Mouse (Mus musculus) bone marrow macrophage, adult 2 months (primary cell): ENCODE results near the gene Jmjd1c.

Source experiments
- CTCF ChIP-seq: IDR thresholded peaks from 2 replicates; pipeline ENCODE4 v1.5.1; 2012; ENCODE audit warnings: low read depth, mild to moderate bottlenecking, low read length, moderate library complexity
- POLR2A ChIP-seq: IDR thresholded peaks from 2 replicates; pipeline ENCODE4 v1.6.1; 2012; ENCODE audit warnings: mild to moderate bottlenecking, low read depth, low read length, borderline replicate concordance

GRCm38 (mm10) chr10:67283516-67283915 lies 187.6 kb downstream of the Jmjd1c start:
- TF ChIP-seq POLR2A = no peak
- TF ChIP-seq CTCF = no peak
